Mouse (Mus musculus): ENCODE measurements around the gene Trp53bp1. TPM values are rescaled to one million over a fixed set of nuclear protein-coding genes. Genes with fewer than 3 reads are reported as not detected.

Trp53bp1 gene
- total and polyA plus RNA-seq, 3 experiments, result 38.0 to 68.7 (median 55.2) TPM

GRCm38 (mm10) chr2:121297701-121298100 lies 26.5 kb upstream of the Trp53bp1 start:
- DNase-seq (ENCODE audit: extremely low read depth), result no peak
- Histone ChIP-seq H3K36me3 (replicated peaks in 1 of 2; ENCODE audit: control insufficient read depth in 1 of 2, insufficient read depth in 1 of 2, low read length in 1 of 2) (peaks cover 0 to 35% of the 10 kb centered on the region in 2 experiments), H3K4me2 (ENCODE audit: insufficient read depth, low read depth, poor library complexity, severe bottlenecking) (no peak overlapping the region), H3K4me3 (replicated peaks in 1 of 3; ENCODE audit: low read depth in 2 of 3, low read length in 2 of 3, poor library complexity in 1 of 3) (no peak overlapping the region), H3K27ac (ENCODE audit: insufficient read depth, low read depth) (no peak overlapping the region), H3K9me3 (replicated peaks; ENCODE audit: low read length) (no peaks in the 10 kb centered on the region), H3K79me2 (replicated peaks; ENCODE audit: control insufficient read depth, extremely low read depth, insufficient read depth, poor library complexity, severe bottlenecking) (no peaks in the 10 kb centered on the region), H3K9ac (ENCODE audit: insufficient read depth, low read depth) (no peak overlapping the region), H3K27me3 (replicated peaks) (no peaks in the 10 kb centered on the region), H3K4me1 (ENCODE audit: control insufficient read depth in 1 of 2, insufficient read depth in 2 of 2) (peaks cover 22 to 45% of the 10 kb centered on the region in 2 experiments)
- dilution Hi-C loops (cut with MboI; ENCODE audit: extremely low pct_ligation_motif_present, extremely low pct_unique_long_range_greater_than_20kb, low sequenced_read_pairs) (no loop called here), in situ Hi-C loops (cut with MboI; ENCODE audit: low pct_ligation_motif_present, low pct_unique_long_range_greater_than_20kb, low sequenced_read_pairs) (no loop called here)
- no peak for TF ChIP-seq UBTF (IDR thresholded peaks at IDR 0.05; ENCODE audit: low read depth, low read length)
- TF ChIP-seq JUND (conservative IDR thresholded peaks at IDR 0.05; ENCODE audit: low read depth, low read length), result no peak
- TF ChIP-seq POLR2A (IDR thresholded peaks at IDR 0.05; ENCODE audit: low read depth, low read length), result no peak
- no peak for TF ChIP-seq MEF2A (IDR thresholded peaks at IDR 0.05; ENCODE audit: borderline replicate concordance, low read depth, low read length)
- no peak for TF ChIP-seq MAX (IDR thresholded peaks at IDR 0.05; ENCODE audit: low read length)
- no peak for TF ChIP-seq PAX5 (IDR thresholded peaks at IDR 0.05; ENCODE audit: low read length)
- no peak for TF ChIP-seq BHLHE40 (IDR thresholded peaks at IDR 0.05; ENCODE audit: low read depth, low read length)
- no peak for TF ChIP-seq IRF4 (IDR thresholded peaks at IDR 0.05; ENCODE audit: low read depth, low read length)
- no peak for TF ChIP-seq GABPA (IDR thresholded peaks at IDR 0.05; ENCODE audit: insufficient replicate concordance, low read depth, low read length)
- no peak for TF ChIP-seq MAZ (IDR thresholded peaks at IDR 0.05; ENCODE audit: low read depth, low read length)
- no peak for TF ChIP-seq CHD1 (IDR thresholded peaks at IDR 0.05; ENCODE audit: low read depth, low read length)
- no peak for TF ChIP-seq CHD2 (IDR thresholded peaks at IDR 0.05; ENCODE audit: low read length)
- no peak for TF ChIP-seq RAD21 (IDR thresholded peaks at IDR 0.05; ENCODE audit: low read depth, low read length)
- no peak for TF ChIP-seq TCF12 (IDR thresholded peaks at IDR 0.05; ENCODE audit: low read depth, low read length)

- H3K4me2 ChIP-seq (ENCODE audit: insufficient read depth, low read depth, poor library complexity, severe bottlenecking), result no peak overlapping the region
- H3K4me3 ChIP-seq (replicated peaks in 1 of 3; ENCODE audit: low read depth in 2 of 3, low read length in 2 of 3, poor library complexity in 1 of 3), result no peak overlapping the region
- DNase-seq (ENCODE audit: extremely low read depth), result no peak
- peaks cover 0 to 26% of the 10 kb centered on the region in 2 experiments for H3K36me3 ChIP-seq (replicated peaks in 1 of 2; ENCODE audit: control insufficient read depth in 1 of 2, insufficient read depth in 1 of 2, low read length in 1 of 2)
- H3K79me2 ChIP-seq (replicated peaks; ENCODE audit: control insufficient read depth, extremely low read depth, insufficient read depth, poor library complexity, severe bottlenecking), result no peaks in the 10 kb centered on the region
- H3K9me3 ChIP-seq (replicated peaks; ENCODE audit: low read length), result no peaks in the 10 kb centered on the region
- in situ Hi-C loops (cut with MboI; ENCODE audit: low pct_ligation_motif_present, low pct_unique_long_range_greater_than_20kb, low sequenced_read_pairs) (no loop called here), dilution Hi-C loops (cut with MboI; ENCODE audit: extremely low pct_ligation_motif_present, extremely low pct_unique_long_range_greater_than_20kb, low sequenced_read_pairs) (no loop called here)
- H3K27ac ChIP-seq (ENCODE audit: insufficient read depth, low read depth), result no peak overlapping the region
- TF ChIP-seq ZC3H11A (IDR thresholded peaks at IDR 0.05; ENCODE audit: low read depth, low read length) (no peak), MEF2A (IDR thresholded peaks at IDR 0.05; ENCODE audit: borderline replicate concordance, low read depth, low read length) (no peak), KAT2A (IDR thresholded peaks at IDR 0.05; ENCODE audit: insufficient replicate concordance, low read length) (no peak), NELFE (IDR thresholded peaks at IDR 0.05; ENCODE audit: low read depth, low read length) (no peak), JUND (conservative IDR thresholded peaks at IDR 0.05; ENCODE audit: low read depth, low read length) (no peak), IRF4 (IDR thresholded peaks at IDR 0.05; ENCODE audit: low read depth, low read length) (no peak), TCF12 (IDR thresholded peaks at IDR 0.05; ENCODE audit: low read depth, low read length) (no peak), ELF1 (IDR thresholded peaks at IDR 0.05; ENCODE audit: low read depth, low read length) (no peak), BHLHE40 (IDR thresholded peaks at IDR 0.05; ENCODE audit: low read depth, low read length) (no peak), MYC (IDR thresholded peaks at IDR 0.05; ENCODE audit: low read depth, low read length) (no peak), GABPA (IDR thresholded peaks at IDR 0.05; ENCODE audit: insufficient replicate concordance, low read depth, low read length) (no peak), SMC3 (IDR thresholded peaks at IDR 0.05; ENCODE audit: low read depth, low read length) (no peak), ETS1 (conservative IDR thresholded peaks at IDR 0.05; ENCODE audit: low read depth, low read length) (no peak), POLR2AphosphoS2 (IDR thresholded peaks at IDR 0.05; ENCODE audit: low read depth, low read length) (no peak), HCFC1 (IDR thresholded peaks at IDR 0.05; ENCODE audit: low read depth, low read length) (no peak), CHD2 (IDR thresholded peaks at IDR 0.05; ENCODE audit: low read length) (no peak), MAX (IDR thresholded peaks at IDR 0.05; ENCODE audit: low read length) (no peak), NRF1 (IDR thresholded peaks at IDR 0.05; ENCODE audit: low read depth, low read length) (no peak), JUN (IDR thresholded peaks at IDR 0.05; ENCODE audit: insufficient read depth, low read depth, low read length) (no peak), MAFK (IDR thresholded peaks at IDR 0.05; ENCODE audit: insufficient replicate concordance, low read length) (no peak)
- no peaks in the 10 kb centered on the region for H3K27me3 ChIP-seq (replicated peaks)
- no peak overlapping the region for H3K9ac ChIP-seq (ENCODE audit: insufficient read depth, low read depth)
- H3K4me1 ChIP-seq (ENCODE audit: control insufficient read depth in 1 of 2, insufficient read depth in 2 of 2), result peaks cover 22 to 52% of the 10 kb centered on the region in 2 experiments
Measured at GRCm38 (mm10) chr2:121296754-121297231, 25.6 kb upstream of the Trp53bp1 start.
